8 mouse cellular contexts compared by ENCODE assay signal in the genomic region with DNA sequence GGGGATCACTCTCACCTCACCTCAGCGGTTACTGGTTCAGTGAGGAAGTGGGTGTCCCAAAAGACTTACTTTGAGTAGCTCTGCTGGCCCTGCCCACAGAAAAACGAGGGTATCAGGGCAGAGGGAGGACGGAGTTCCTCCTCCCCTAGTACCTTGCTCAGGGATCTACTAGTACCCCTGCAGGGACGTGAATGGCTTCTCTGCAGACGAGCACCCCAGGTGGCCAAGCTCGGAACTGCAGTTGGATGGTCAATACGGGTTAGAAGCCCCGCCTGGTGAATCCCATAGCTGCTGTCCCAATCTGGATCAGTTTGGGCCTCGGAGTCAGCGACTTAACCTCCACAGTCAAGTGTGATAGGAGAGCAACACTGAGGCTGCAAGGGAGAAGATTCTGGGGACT. TPM values are rescaled to one million over a fixed set of nuclear protein-coding genes. Genes with fewer than 3 reads are reported as not detected.
DNase-seq lines count a peak whose midpoint lies in the region; ATAC-seq and TF ChIP-seq lines count a peak whose summit lies in the region.

No protein-coding gene starts in this region.

- DNase-seq in 3T3-L1 (ENCODE audit: low read depth, low spot score) = peak; percentile 68
- peak; percentile 93 for DNase-seq in adrenal gland, postnatal 10 days
- DNase-seq in heart, adult 8-10 months (ENCODE audit: low spot score) = peak; percentile 78
- DNase-seq in kidney, adult 2 months = peak; percentile 93
- peak; percentile 93 for DNase-seq in limb, embryonic 10.5 days (ENCODE audit: low spot score)
- DNase-seq in midbrain, embryonic 14.5 days = peak; percentile 93
- DNase-seq in spleen, adult 18-20 months = peak; percentile 68 to 92

- H3K27me3 ChIP-seq in embryonic facial prominence, embryonic 12.5 days = 0 out of 2 replicates have a peak, but pooled peaks cover 8% of the 10 kb centered on the region
- H3K27me3 ChIP-seq in kidney, adult 2 months (replicated peaks; ENCODE audit: control insufficient read depth, insufficient read depth, low read length) = no peaks in the 10 kb centered on the region
- H3K27me3 ChIP-seq in limb, embryonic 10.5 days (ENCODE audit: low read depth, poor library complexity, severe bottlenecking) = peaks cover 25% of the 10 kb centered on the region
- H3K27me3 ChIP-seq in midbrain, embryonic 14.5 days (ENCODE audit: control insufficient read depth, insufficient read depth, low read length) = no peaks in the 10 kb centered on the region

- no peaks in the 10 kb centered on the region for H3K9me3 ChIP-seq in embryonic facial prominence, embryonic 12.5 days
- H3K9me3 ChIP-seq in limb, embryonic 10.5 days (replicated peaks) = no peaks in the 10 kb centered on the region
- H3K9me3 ChIP-seq in midbrain, embryonic 14.5 days (ENCODE audit: control insufficient read depth, low read length) = no peaks in the 10 kb centered on the region

- WGBS in embryonic facial prominence, embryonic 12.5 days = 7% methylated on average over 10 of the region's 10 CpGs
- 5% methylated on average over 10 of the region's 10 CpGs for WGBS in kidney, adult 2 months
- WGBS in limb, embryonic 10.5 days = 5% methylated on average over 10 of the region's 10 CpGs
- WGBS in midbrain, embryonic 14.5 days = 4% methylated on average over 10 of the region's 10 CpGs

- H3K9ac ChIP-seq in embryonic facial prominence, embryonic 12.5 days = no peak overlapping the region
- no peak overlapping the region for H3K9ac ChIP-seq in midbrain, embryonic 14.5 days (replicated peaks; ENCODE audit: low read length)

- H3K4me3 ChIP-seq in embryonic facial prominence, embryonic 12.5 days = no peak overlapping the region
- no peak overlapping the region for H3K4me3 ChIP-seq in kidney, adult 2 months (ENCODE audit: insufficient read depth, low read depth, low read length)
- peak overlapping the region; percentile 21; the same call in 1 of the 2 replicates for H3K4me3 ChIP-seq in limb, embryonic 10.5 days
- H3K4me3 ChIP-seq in midbrain, embryonic 14.5 days (replicated peaks; ENCODE audit: low read depth, low read length) = no peak overlapping the region

- no peaks in the 10 kb centered on the region for H3K36me3 ChIP-seq in embryonic facial prominence, embryonic 12.5 days
- peaks cover 7% of the 10 kb centered on the region; the same call in 1 of the 2 replicates for H3K36me3 ChIP-seq in kidney, adult 2 months (ENCODE audit: control insufficient read depth, insufficient read depth, low read length)
- H3K36me3 ChIP-seq in limb, embryonic 10.5 days = no peaks in the 10 kb centered on the region
- H3K36me3 ChIP-seq in midbrain, embryonic 14.5 days (ENCODE audit: control insufficient read depth, insufficient read depth, low read length) = no peaks in the 10 kb centered on the region

- peak overlapping the region; percentile 42 for H3K4me2 ChIP-seq in embryonic facial prominence, embryonic 12.5 days (replicated peaks)
- H3K4me2 ChIP-seq in midbrain, embryonic 14.5 days (ENCODE audit: low read length) = peak overlapping the region; percentile 29

- peak; percentile 86 for TF ChIP-seq CTCF in kidney, adult 2 months (conservative IDR thresholded peaks at IDR 0.05; ENCODE audit: insufficient read depth, insufficient read length, low read depth, low read length)

- no peak for ATAC-seq in embryonic facial prominence, embryonic 12.5 days (ENCODE audit: insufficient number of reproducible peaks, insufficient read depth, low FRiP score, low TSS enrichment)
- ATAC-seq in midbrain, embryonic 14.5 days (ENCODE audit: low FRiP score, low TSS enrichment) = peak; percentile 32; the same call in 1 of the 2 replicates

- peaks cover 3% of the 10 kb centered on the region for H3K4me1 ChIP-seq in embryonic facial prominence, embryonic 12.5 days
- peaks cover 28% of the 10 kb centered on the region; the same call in 1 of the 2 replicates for H3K4me1 ChIP-seq in kidney, adult 2 months (ENCODE audit: control insufficient read depth, insufficient read depth, low read length)
- peaks cover 12% of the 10 kb centered on the region for H3K4me1 ChIP-seq in limb, embryonic 10.5 days
- peaks cover 9% of the 10 kb centered on the region for H3K4me1 ChIP-seq in midbrain, embryonic 14.5 days (ENCODE audit: control insufficient read depth, insufficient read depth, low read length)

- peak; percentile 64 for TF ChIP-seq POLR2A in kidney, adult 2 months (IDR thresholded peaks at IDR 0.05; ENCODE audit: low read depth, low read length)

- H3K27ac ChIP-seq in embryonic facial prominence, embryonic 12.5 days = no peak overlapping the region
- H3K27ac ChIP-seq in kidney, adult 2 months (ENCODE audit: insufficient read depth, low read depth, low read length) = peak overlapping the region; percentile 91
- H3K27ac ChIP-seq in limb, embryonic 10.5 days = no peak overlapping the region
- H3K27ac ChIP-seq in midbrain, embryonic 14.5 days (replicated peaks; ENCODE audit: low read depth, low read length) = no peak overlapping the region

RNA-seq across cellular contexts. Expression of a gene that starts 12.8 kb away (rescaled TPM):
- 1 to 10 TPM; 2.3 to 7.3 TPM for total RNA-seq in adrenal gland, postnatal 10 days (2021)
- polyA plus RNA-seq in embryonic facial prominence, embryonic 12.5 days (2016; fragmentation: Nextera tagmentation; extraction: Ambion mirVana) = 2.9 and 3.8 TPM in 2 replicates
- 1 to 10 TPM; 1.7 to 5.8 (median 3.9) TPM for total RNA-seq in heart, adult 8-10 months (2022)
- 8,481 and 8,923 TPM in 2 replicates for polyA plus RNA-seq in kidney, adult 2 months (2012; rRNA removed)
- polyA plus RNA-seq in limb, embryonic 10.5 days (2016; fragmentation: Nextera tagmentation; extraction: Ambion mirVana) = 0.69 and 0.84 TPM in 2 replicates
- polyA plus RNA-seq in midbrain, embryonic 14.5 days (2014; fragmentation: Nextera tagmentation; extraction: Ambion mirVana) = 8.0 and 14.1 TPM in 2 replicates

RNA-seq across cellular contexts. Expression of a gene that starts 14.1 kb away (rescaled TPM):
- 1 to 10 TPM in 1 of 2 experiments, under 1 TPM in 1; 0.33 to 1.1 TPM for total RNA-seq in adrenal gland, postnatal 10 days (2021)
- 0.87 and 1.2 TPM in 2 replicates for polyA plus RNA-seq in embryonic facial prominence, embryonic 12.5 days (2016; fragmentation: Nextera tagmentation; extraction: Ambion mirVana)
- total RNA-seq in heart, adult 8-10 months (2022) = not detected
- 0.43 and 0.80 TPM in 2 replicates for polyA plus RNA-seq in kidney, adult 2 months (2012; rRNA removed)
- 0.15 and 0.30 TPM in 2 replicates for polyA plus RNA-seq in limb, embryonic 10.5 days (2016; fragmentation: Nextera tagmentation; extraction: Ambion mirVana)
- polyA plus RNA-seq in midbrain, embryonic 14.5 days (2014; fragmentation: Nextera tagmentation; extraction: Ambion mirVana) = 12.4 and 14.8 TPM in 2 replicates

RNA-seq across cellular contexts. Expression of a gene that starts 42.3 kb away (rescaled TPM):
- total RNA-seq in adrenal gland, postnatal 10 days (2021) = 100 to 1,000 TPM in 1 of 2 experiments, 10 to 100 TPM in 1; 97.7 to 120 TPM
- polyA plus RNA-seq in embryonic facial prominence, embryonic 12.5 days (2016; fragmentation: Nextera tagmentation; extraction: Ambion mirVana) = 117 and 121 TPM in 2 replicates
- 10 to 100 TPM; 14.4 to 22.4 (median 18.8) TPM for total RNA-seq in heart, adult 8-10 months (2022)
- polyA plus RNA-seq in kidney, adult 2 months (2012; rRNA removed) = 16.3 and 20.3 TPM in 2 replicates
- 97.6 and 110 TPM in 2 replicates for polyA plus RNA-seq in limb, embryonic 10.5 days (2016; fragmentation: Nextera tagmentation; extraction: Ambion mirVana)
- 348 and 508 TPM in 2 replicates for polyA plus RNA-seq in midbrain, embryonic 14.5 days (2014; fragmentation: Nextera tagmentation; extraction: Ambion mirVana)

Comparison
In these comparisons a context has a peak if more than half of its experiments do, and no peak if none do; other contexts are left out.
1. RNA of a gene that starts 12.8 kb away (polyA plus RNA-seq): 8,481 to 8,923 TPM in kidney, adult 2 months; 8.0 to 14.1 TPM in midbrain, embryonic 14.5 days, 2.9 to 3.8 TPM in embryonic facial prominence, embryonic 12.5 days and 0.69 to 0.84 TPM in limb, embryonic 10.5 days; every median in the first group is over 100 times any median in the second.
2. Peak in every context shown above with its lines, with median percentiles within 50 percentile points of each other: DNase-seq.